Mouse (Mus musculus): ENCODE data around the gene Ino80d. TPM values are rescaled to one million over a fixed set of nuclear protein-coding genes. Genes with fewer than 3 reads are reported as not detected.
A peak's percentile ranks its signal among the peaks of the same experiment; 100 is the strongest.

The Ino80d gene
- polyA plus RNA-seq, 1 experiment from 2014 or later, result 5.9 TPM

DNA sequence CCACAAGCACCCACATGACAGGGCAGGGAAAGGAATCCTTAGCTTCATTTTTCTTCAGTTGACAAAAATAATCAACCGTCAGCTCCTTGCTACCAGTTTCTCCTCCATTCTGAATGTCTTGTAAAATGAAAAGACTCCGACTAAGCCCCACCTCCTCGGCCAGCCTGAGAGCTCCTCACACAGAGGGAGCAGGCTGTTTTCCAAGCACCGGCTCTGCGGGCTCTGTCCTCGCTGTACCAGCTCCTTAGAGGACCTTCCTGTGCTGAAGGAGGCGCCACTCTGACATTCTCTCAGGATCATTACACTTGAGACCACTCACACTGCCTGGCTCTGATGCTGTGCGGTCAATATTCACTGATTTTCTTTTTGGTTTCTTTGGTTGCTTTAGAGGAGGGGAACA, 14.3 kb downstream of the Ino80d start:
- Histone ChIP-seq H3K9ac (ENCODE audit: low read length) (no peak overlapping the region), H3K9me3 (ENCODE audit: control insufficient read depth, low read length) (no peaks in the 10 kb centered on the region), H3K4me1 (replicated peaks; ENCODE audit: control insufficient read depth, insufficient read depth) (no peaks in the 10 kb centered on the region), H3K36me3 (ENCODE audit: control insufficient read depth, insufficient read depth, low read length) (peaks cover 25% of the 10 kb centered on the region), H3K27me3 (ENCODE audit: control insufficient read depth, insufficient read depth, low read length) (no peaks in the 10 kb centered on the region), H3K4me3 (ENCODE audit: low read depth, low read length) (no peak overlapping the region), H3K4me2 (replicated peaks; ENCODE audit: low read depth) (no peak overlapping the region), H3K27ac (replicated peaks) (no peak overlapping the region)
- TF ChIP-seq CTCF (IDR thresholded peaks at IDR 0.05; ENCODE audit: low read depth) (no peak), EP300 (optimal IDR thresholded peaks at IDR 0.05) (no peak)
- DNase-seq (ENCODE audit: low spot score) (no peak), ATAC-seq (ENCODE audit: low FRiP score, low TSS enrichment) (no peak)
- 80% methylated on average over 8 of the region's 8 CpGs for WGBS

DNA sequence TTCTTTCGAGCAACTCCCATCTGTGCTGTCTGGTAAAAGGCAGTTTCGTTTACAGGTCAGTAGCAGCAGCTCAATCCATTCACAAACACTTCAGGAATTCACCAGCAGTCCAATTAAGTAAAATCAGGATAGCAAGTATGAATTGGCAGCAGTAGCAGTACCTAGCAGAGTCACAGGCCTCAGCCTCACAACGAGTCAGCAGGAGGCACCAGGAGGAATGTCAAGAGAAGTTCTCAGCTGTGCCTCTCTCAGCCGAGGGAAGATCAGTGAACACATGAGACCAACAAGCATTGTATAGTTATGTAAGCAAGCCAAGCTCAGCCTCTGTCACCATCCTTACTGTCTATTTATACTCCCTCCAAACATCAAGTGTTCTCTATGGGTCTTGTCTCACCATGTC, 15.6 kb downstream of the Ino80d start:
- no peak overlapping the region for H3K27ac ChIP-seq (replicated peaks)
- TF ChIP-seq EP300 (optimal IDR thresholded peaks at IDR 0.05) (no peak), CTCF (IDR thresholded peaks at IDR 0.05; ENCODE audit: low read depth) (no peak)
- H3K9me3 ChIP-seq (ENCODE audit: control insufficient read depth, low read length), result no peaks in the 10 kb centered on the region
- DNase-seq (ENCODE audit: low spot score), result no peak
- 82% methylated on average over 4 of the region's 4 CpGs for WGBS
- ATAC-seq (ENCODE audit: low FRiP score, low TSS enrichment), result no peak
- H3K4me3 ChIP-seq (ENCODE audit: low read depth, low read length), result no peak overlapping the region
- H3K36me3 ChIP-seq (ENCODE audit: control insufficient read depth, insufficient read depth, low read length), result peaks cover 21% of the 10 kb centered on the region
- H3K4me2 ChIP-seq (replicated peaks; ENCODE audit: low read depth), result no peak overlapping the region
- no peaks in the 10 kb centered on the region for H3K27me3 ChIP-seq (ENCODE audit: control insufficient read depth, insufficient read depth, low read length)
- H3K9ac ChIP-seq (ENCODE audit: low read length), result no peak overlapping the region
- H3K4me1 ChIP-seq (replicated peaks; ENCODE audit: control insufficient read depth, insufficient read depth), result no peaks in the 10 kb centered on the region

DNA sequence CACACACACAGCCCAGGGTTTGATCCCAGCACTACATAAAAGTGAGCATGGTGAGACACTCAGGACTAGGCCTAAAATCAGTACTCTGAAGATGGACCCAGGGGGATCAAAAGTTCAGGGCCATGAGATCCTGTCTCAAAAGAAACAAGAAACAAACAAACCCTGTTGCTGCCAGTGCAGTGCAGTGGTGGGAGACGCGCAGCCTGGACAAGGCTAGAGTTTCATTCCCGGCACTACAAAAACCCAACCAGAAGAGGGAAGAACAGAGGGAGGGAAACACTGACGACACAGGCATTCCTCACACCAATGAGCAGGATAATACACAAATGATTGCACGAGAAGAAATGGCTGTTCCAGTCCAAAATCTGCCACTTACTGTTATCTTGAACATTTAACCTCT, 18.4 kb downstream of the Ino80d start:
- H3K36me3 ChIP-seq (ENCODE audit: control insufficient read depth, insufficient read depth, low read length), result peaks cover 13% of the 10 kb centered on the region
- no peak for DNase-seq (ENCODE audit: low spot score)
- no peak for TF ChIP-seq CTCF (IDR thresholded peaks at IDR 0.05; ENCODE audit: low read depth)
- TF ChIP-seq EP300 (optimal IDR thresholded peaks at IDR 0.05), result no peak

DNA sequence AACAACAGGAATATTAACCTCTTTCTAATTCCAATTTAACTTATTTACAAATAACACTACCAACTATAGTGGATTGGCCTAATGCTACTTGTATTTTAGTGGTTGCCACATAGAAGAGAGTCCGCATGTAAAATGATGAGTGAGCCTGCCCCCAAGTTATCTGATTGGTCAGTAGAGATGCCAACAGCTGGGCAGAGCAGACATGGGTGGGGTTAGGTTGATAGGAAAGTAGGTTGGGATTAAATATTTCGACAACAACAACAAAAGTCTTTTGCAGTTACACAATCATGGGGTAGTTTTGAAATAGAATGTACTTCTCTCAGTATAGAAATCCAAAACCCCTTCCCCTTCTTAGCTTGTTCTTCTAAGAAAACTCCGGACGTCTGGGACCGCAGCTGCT, 24.7 kb downstream of the Ino80d start:
- ATAC-seq (ENCODE audit: low FRiP score, low TSS enrichment) (no peak), DNase-seq (ENCODE audit: low spot score) (no peak)
- Histone ChIP-seq H3K9ac (ENCODE audit: low read length) (no peak overlapping the region), H3K27ac (replicated peaks) (no peak overlapping the region), H3K4me1 (replicated peaks; ENCODE audit: control insufficient read depth, insufficient read depth) (no peaks in the 10 kb centered on the region), H3K4me3 (ENCODE audit: low read depth, low read length) (no peak overlapping the region), H3K27me3 (ENCODE audit: control insufficient read depth, insufficient read depth, low read length) (no peaks in the 10 kb centered on the region), H3K36me3 (ENCODE audit: control insufficient read depth, insufficient read depth, low read length) (peaks cover 22% of the 10 kb centered on the region), H3K4me2 (replicated peaks; ENCODE audit: low read depth) (no peak overlapping the region), H3K9me3 (ENCODE audit: control insufficient read depth, low read length) (no peaks in the 10 kb centered on the region)
- no peak for TF ChIP-seq EP300 (optimal IDR thresholded peaks at IDR 0.05)
- whole genome bisulfite sequencing, result 88% methylated on average over 5 of the region's 5 CpGs

More for the DNA sequence above, 18.4 kb downstream of the Ino80d start:
- ATAC-seq (ENCODE audit: low FRiP score, low TSS enrichment), result no peak
- Histone ChIP-seq H3K4me2 (replicated peaks; ENCODE audit: low read depth) (no peak overlapping the region), H3K27me3 (ENCODE audit: control insufficient read depth, insufficient read depth, low read length) (no peaks in the 10 kb centered on the region), H3K27ac (replicated peaks) (no peak overlapping the region), H3K9ac (ENCODE audit: low read length) (no peak overlapping the region), H3K4me1 (replicated peaks; ENCODE audit: control insufficient read depth, insufficient read depth) (no peaks in the 10 kb centered on the region), H3K9me3 (ENCODE audit: control insufficient read depth, low read length) (no peaks in the 10 kb centered on the region), H3K4me3 (ENCODE audit: low read depth, low read length) (no peak overlapping the region)
- WGBS, result 78% methylated on average over 5 of the region's 5 CpGs

DNA sequence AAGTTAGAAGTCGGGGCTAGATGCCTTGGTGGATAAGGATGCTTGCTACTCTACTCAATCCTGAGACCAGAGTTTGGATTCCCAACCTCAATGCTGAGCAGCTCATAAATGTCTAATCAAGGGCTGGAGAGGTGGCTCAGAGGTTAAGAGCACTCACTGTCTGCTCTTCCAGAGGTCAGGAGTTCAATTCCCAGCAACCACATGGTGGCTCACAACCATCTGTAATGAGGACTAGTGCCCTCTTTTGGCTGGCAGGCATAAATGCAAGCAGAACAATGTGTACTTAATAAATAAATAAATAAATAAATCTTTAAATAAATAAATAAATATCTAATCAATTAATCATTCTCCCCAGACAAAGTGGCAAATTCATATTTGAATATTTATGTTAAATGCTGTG, 25.9 kb downstream of the Ino80d start:
- no peaks in the 10 kb centered on the region for H3K9me3 ChIP-seq (ENCODE audit: control insufficient read depth, low read length)
- H3K36me3 ChIP-seq (ENCODE audit: control insufficient read depth, insufficient read depth, low read length), result peaks cover 23% of the 10 kb centered on the region
- H3K4me1 ChIP-seq (replicated peaks; ENCODE audit: control insufficient read depth, insufficient read depth), result no peaks in the 10 kb centered on the region
- WGBS, result 93% methylated on average over 1 of the region's 1 CpGs
- no peak overlapping the region for H3K9ac ChIP-seq (ENCODE audit: low read length)
- no peak overlapping the region for H3K4me2 ChIP-seq (replicated peaks; ENCODE audit: low read depth)
- H3K4me3 ChIP-seq (ENCODE audit: low read depth, low read length), result no peak overlapping the region
- DNase-seq (ENCODE audit: low spot score) (no peak), ATAC-seq (ENCODE audit: low FRiP score, low TSS enrichment) (no peak)
- peak; percentile 30 for TF ChIP-seq CTCF (IDR thresholded peaks at IDR 0.05; ENCODE audit: low read depth)
- TF ChIP-seq EP300 (optimal IDR thresholded peaks at IDR 0.05), result no peak
- H3K27me3 ChIP-seq (ENCODE audit: control insufficient read depth, insufficient read depth, low read length), result no peaks in the 10 kb centered on the region
- no peak overlapping the region for H3K27ac ChIP-seq (replicated peaks)

DNA sequence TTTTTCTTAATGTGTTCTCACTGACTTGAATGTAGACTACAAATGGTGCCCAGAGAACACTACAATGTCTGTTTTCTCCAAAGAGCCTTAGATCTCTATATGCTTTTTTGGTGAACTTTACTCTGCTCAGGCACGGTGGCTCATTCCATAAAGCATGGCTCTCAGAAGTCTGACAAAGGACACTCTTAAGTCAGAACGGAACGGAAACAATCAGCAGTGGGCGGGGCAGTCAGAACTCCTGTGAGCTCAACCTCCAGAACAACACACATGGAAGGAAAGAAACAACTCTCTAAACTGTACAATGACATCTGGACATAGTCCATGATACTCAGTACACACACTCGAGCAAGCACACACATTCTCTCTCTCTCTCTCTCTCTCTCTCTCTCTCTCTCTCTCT, 34.2 kb downstream of the Ino80d start:
- H3K4me2 ChIP-seq (replicated peaks; ENCODE audit: low read depth), result no peak overlapping the region
- peaks cover 9% of the 10 kb centered on the region for H3K36me3 ChIP-seq (ENCODE audit: control insufficient read depth, insufficient read depth, low read length)
- WGBS, result 63% methylated on average over 5 of the region's 5 CpGs
- no peak overlapping the region for H3K9ac ChIP-seq (ENCODE audit: low read length)
- H3K4me3 ChIP-seq (ENCODE audit: low read depth, low read length), result no peak overlapping the region
- H3K9me3 ChIP-seq (ENCODE audit: control insufficient read depth, low read length), result no peaks in the 10 kb centered on the region
- TF ChIP-seq CTCF (IDR thresholded peaks at IDR 0.05; ENCODE audit: low read depth), result no peak
- no peak for TF ChIP-seq EP300 (optimal IDR thresholded peaks at IDR 0.05)
- no peak overlapping the region for H3K27ac ChIP-seq (replicated peaks)
- ATAC-seq (ENCODE audit: low FRiP score, low TSS enrichment) (peak; percentile 75), DNase-seq (ENCODE audit: low spot score) (peak; percentile 53)
- no peaks in the 10 kb centered on the region for H3K27me3 ChIP-seq (ENCODE audit: control insufficient read depth, insufficient read depth, low read length)
- H3K4me1 ChIP-seq (replicated peaks; ENCODE audit: control insufficient read depth, insufficient read depth), result no peaks in the 10 kb centered on the region
